Mouse (Mus musculus) c-Kit-positive CD71-negative TER-119-negative erythroid progenitor cells, embryonic 14.5 days (primary cell): ENCODE data around the gene Gadd45a.
"Not testable (repeated sequence)": the region's sequence is repeated elsewhere in the genome, so short reads cannot be mapped to it uniquely, and the experiment has no call there.

Experiments used
- DNase-seq: peaks from one replicate; pipeline ENCODE4 v3.0.0-alpha.2; 2013; ENCODE audit warnings: low read depth

Gadd45a gene

GRCm38 (mm10) chr6:67019001-67019400 is 18.3 kb downstream of the Gadd45a start:
- not testable (repeated sequence) for DNase-seq

- DNase-seq: no peak
Measured at GRCm38 (mm10) chr6:67018365-67018764, 18.9 kb downstream of the Gadd45a start.

GRCm38 (mm10) chr6:67016520-67017111 is 20.6 kb downstream of the Gadd45a start:
- no peak for DNase-seq

GRCm38 (mm10) chr6:67015739-67016519 is 21.3 kb downstream of the Gadd45a start:
- DNase-seq: no peak

- DNase-seq: no peak
Measured at GRCm38 (mm10) chr6:67014679-67015075, 22.6 kb downstream of the Gadd45a start.

GRCm38 (mm10) chr6:67013949-67014678 is 23.1 kb downstream of the Gadd45a start:
- no peak for DNase-seq

GRCm38 (mm10) chr6:67013293-67013948 is 23.8 kb downstream of the Gadd45a start:
- no peak for DNase-seq

GRCm38 (mm10) chr6:67011217-67011518 is 26.1 kb downstream of the Gadd45a start:
- DNase-seq: no peak

GRCm38 (mm10) chr6:67010370-67011216 is 26.7 kb downstream of the Gadd45a start:
- DNase-seq: no peak

GRCm38 (mm10) chr6:67009888-67010287 is 27.4 kb downstream of the Gadd45a start:
- DNase-seq: no peak

- no peak for DNase-seq
Measured at GRCm38 (mm10) chr6:66999800-67000199, 37.5 kb downstream of the Gadd45a start.

GRCm38 (mm10) chr6:66998645-66999044 is 38.6 kb downstream of the Gadd45a start:
- no peak for DNase-seq

- DNase-seq: no peak
Measured at GRCm38 (mm10) chr6:66996257-66996656, 41.0 kb downstream of the Gadd45a start.

GRCm38 (mm10) chr6:66995825-66996224 is 41.4 kb downstream of the Gadd45a start:
- no peak for DNase-seq

- no peak for DNase-seq
Measured at GRCm38 (mm10) chr6:66994981-66995380, 42.3 kb downstream of the Gadd45a start.

- DNase-seq: no peak
Measured at GRCm38 (mm10) chr6:66992786-66993185, 44.5 kb downstream of the Gadd45a start.

- DNase-seq: no peak
Measured at GRCm38 (mm10) chr6:66992232-66992631, 45.0 kb downstream of the Gadd45a start.

GRCm38 (mm10) chr6:66989518-66989917 is 47.7 kb downstream of the Gadd45a start:
- DNase-seq: no peak

- DNase-seq: no peak
Measured at GRCm38 (mm10) chr6:66989037-66989436, 48.2 kb downstream of the Gadd45a start.

GRCm38 (mm10) chr6:66988363-66988762 is 48.9 kb downstream of the Gadd45a start:
- DNase-seq: no peak

GRCm38 (mm10) chr6:66987643-66988042 is 49.6 kb downstream of the Gadd45a start:
- DNase-seq: no peak

GRCm38 (mm10) chr6:66986063-66986462 is 51.2 kb downstream of the Gadd45a start:
- no peak for DNase-seq
